Mouse (Mus musculus) testis, postnatal 14 days (tissue): Measurements from ENCODE around the gene Ranbp6.

ENCODE experiments used
- DNase-seq: peaks from one replicate; pipeline ENCODE4 v3.0.0; 2021; ENCODE audit warnings: low spot score

Ranbp6 gene

GRCm38 (mm10) chr19:29812581-29813460 lies at the start of gene Ranbp6:
Gene Ranbp6, minus strand, starts transcription at chr19:29812974.
- peak; percentile 89 for DNase-seq

- no peak for DNase-seq
These were observed 48.0 kb upstream of the Ranbp6 start for GRCm38 (mm10) chr19:29860816-29861215.

- DNase-seq: no peak
These were observed 44.5 kb upstream of the Ranbp6 start for GRCm38 (mm10) chr19:29857267-29857666.

- no peak for DNase-seq
These were observed 40.9 kb upstream of the Ranbp6 start for GRCm38 (mm10) chr19:29853711-29854110.

- DNase-seq: no peak
These were observed 38.4 kb upstream of the Ranbp6 start for GRCm38 (mm10) chr19:29851036-29851690.

GRCm38 (mm10) chr19:29849924-29850551 lies 37.3 kb upstream of the Ranbp6 start:
- DNase-seq: no peak

- DNase-seq: peak; percentile 10
These were observed 31.4 kb upstream of the Ranbp6 start for GRCm38 (mm10) chr19:29844036-29844661.

GRCm38 (mm10) chr19:29843641-29844035 lies 30.9 kb upstream of the Ranbp6 start:
- no peak for DNase-seq

- no peak for DNase-seq
These were observed 30.2 kb upstream of the Ranbp6 start for GRCm38 (mm10) chr19:29842973-29843372.

- DNase-seq: no peak
These were observed 27.9 kb upstream of the Ranbp6 start for GRCm38 (mm10) chr19:29840642-29841041.

GRCm38 (mm10) chr19:29838636-29839135 lies 25.9 kb upstream of the Ranbp6 start:
- no peak for DNase-seq

- DNase-seq: no peak
These were observed 25.4 kb upstream of the Ranbp6 start for GRCm38 (mm10) chr19:29838171-29838570.

GRCm38 (mm10) chr19:29835364-29836034 lies 22.7 kb upstream of the Ranbp6 start:
- DNase-seq: no peak

- no peak for DNase-seq
These were observed 18.1 kb upstream of the Ranbp6 start for GRCm38 (mm10) chr19:29830911-29831310.

- DNase-seq: no peak
These were observed 15.8 kb upstream of the Ranbp6 start for GRCm38 (mm10) chr19:29828558-29828957.

GRCm38 (mm10) chr19:29826686-29827085 lies 13.9 kb upstream of the Ranbp6 start:
- DNase-seq: no peak

- no peak for DNase-seq
These were observed 12.2 kb upstream of the Ranbp6 start for GRCm38 (mm10) chr19:29825003-29825402.

- no peak for DNase-seq
These were observed 11.4 kb upstream of the Ranbp6 start for GRCm38 (mm10) chr19:29824034-29824700.

- DNase-seq: no peak
These were observed 10.8 kb upstream of the Ranbp6 start for GRCm38 (mm10) chr19:29823456-29824010.

- DNase-seq: no peak
These were observed 8.2 kb upstream of the Ranbp6 start for GRCm38 (mm10) chr19:29820966-29821365.

- no peak for DNase-seq
These were observed 2.8 kb downstream of the Ranbp6 start for GRCm38 (mm10) chr19:29810022-29810421.
